Mouse (Mus musculus) embryonic facial prominence, embryonic 11.5 days (tissue): ENCODE data around the gene Spata2. TPM values are rescaled to one million over a fixed set of nuclear protein-coding genes. Genes with fewer than 3 reads are reported as not detected.

Experiments used
- ATAC-seq: fragments of 200-750 bp; cut with Nextera tagmentation; replicated peaks from 2 replicates; pipeline ENCODE4 v1.8.0; 2017; ENCODE audit warnings: low read depth; ENCODE audit not compliant: insufficient number of reproducible peaks, low FRiP score, low TSS enrichment
- DNase-seq: peaks from one replicate; pipeline ENCODE4 v3.0.0-alpha.2; 2015; ENCODE audit warnings: low spot score
- H3K27ac ChIP-seq: fragments of 300-500 bp; sonication (generic); replicated peaks from 2 replicates; pipeline ENCODE4 v1.5.1; 2014; ENCODE audit warnings: mild to moderate bottlenecking, low read depth, low read length, control low read depth
- H3K27me3 ChIP-seq: fragments of 300-500 bp; sonication (generic); 2 replicates; pipeline ENCODE4 v1.6.1; 2014; ENCODE audit warnings: mild to moderate bottlenecking, low read length, moderate library complexity, mixed read lengths; ENCODE audit not compliant: control insufficient read depth, insufficient read depth
- H3K36me3 ChIP-seq: fragments of 300-500 bp; sonication (generic); replicated peaks from 2 replicates; pipeline ENCODE4 v1.6.1; 2014; ENCODE audit warnings: low read depth, mild to moderate bottlenecking, low read length, moderate library complexity, mixed read lengths; ENCODE audit not compliant: control insufficient read depth, insufficient read depth
- H3K4me1 ChIP-seq: fragments of 300-500 bp; sonication (generic); 2 replicates; pipeline ENCODE4 v1.6.1; 2014; ENCODE audit warnings: low read length, mixed read lengths; ENCODE audit not compliant: control insufficient read depth, insufficient read depth
- H3K4me2 ChIP-seq: fragments of 300-500 bp; sonication (generic); 2 replicates; pipeline ENCODE4 v1.6.1; 2014; ENCODE audit warnings: low read depth, mild to moderate bottlenecking, control low read depth, low read length, moderate library complexity
- H3K4me3 ChIP-seq: fragments of 300-500 bp; sonication (generic); 2 replicates; pipeline ENCODE4 v1.5.1; 2014; ENCODE audit warnings: low read depth, low read length, control low read depth
- H3K9ac ChIP-seq: fragments of 300-500 bp; sonication (generic); replicated peaks from 2 replicates; pipeline ENCODE4 v1.6.1; 2014; ENCODE audit warnings: mild to moderate bottlenecking, control low read depth, low read length
- H3K9me3 ChIP-seq: fragments of 300-500 bp; sonication (generic); replicated peaks from 2 replicates; pipeline ENCODE4 v1.6.1; 2016; ENCODE audit warnings: mild to moderate bottlenecking, low read length, inconsistent platforms, mixed read lengths; ENCODE audit not compliant: control insufficient read depth
- WGBS: fragments of 180-500 bp; shearing (Covaris S2); extraction: QIAGEN DNeasy Blood & Tissue Kit; methylation state at CpG from one replicate; pipeline ENCODE4 v1.1.7; 2014; 5-methylcytosine and 5-hydroxymethylcytosine counted together
- polyA plus RNA-seq: library from polyadenylated mRNA; unstranded; fragments of >200 nt; fragmentation: Nextera tagmentation; extraction: Ambion mirVana; gene quantifications from 2 replicates; pipeline ENCODE4 v1.2.1, GENCODE M21; 2014

The Spata2 gene
- polyA plus RNA-seq, 1 experiment from 2014 or later = 12.1 TPM

- H3K36me3 ChIP-seq = no peaks in the 10 kb centered on the region
- 95% methylated on average over 6 of the region's 6 CpGs for WGBS
- no peak overlapping the region for H3K4me3 ChIP-seq
- no peak overlapping the region for H3K4me2 ChIP-seq
- no peaks in the 10 kb centered on the region for H3K27me3 ChIP-seq
- no peak for DNase-seq
- no peaks in the 10 kb centered on the region for H3K4me1 ChIP-seq
- H3K27ac ChIP-seq = no peak overlapping the region
- ATAC-seq = no peak
- H3K9ac ChIP-seq = no peak overlapping the region
- H3K9me3 ChIP-seq = no peaks in the 10 kb centered on the region
These were observed 33.4 kb downstream of the Spata2 start for GRCm38 (mm10) chr2:167459071-167459865.

GRCm38 (mm10) chr2:167458548-167458947 lies 34.1 kb downstream of the Spata2 start:
- ATAC-seq = no peak
- Histone ChIP-seq H3K4me1 (no peaks in the 10 kb centered on the region), H3K27ac (no peak overlapping the region), H3K36me3 (no peaks in the 10 kb centered on the region), H3K4me2 (no peak overlapping the region), H3K27me3 (no peaks in the 10 kb centered on the region), H3K9me3 (no peaks in the 10 kb centered on the region), H3K4me3 (no peak overlapping the region), H3K9ac (no peak overlapping the region)
- 97% methylated on average over 3 of the region's 3 CpGs for WGBS
- DNase-seq = no peak

DNA sequence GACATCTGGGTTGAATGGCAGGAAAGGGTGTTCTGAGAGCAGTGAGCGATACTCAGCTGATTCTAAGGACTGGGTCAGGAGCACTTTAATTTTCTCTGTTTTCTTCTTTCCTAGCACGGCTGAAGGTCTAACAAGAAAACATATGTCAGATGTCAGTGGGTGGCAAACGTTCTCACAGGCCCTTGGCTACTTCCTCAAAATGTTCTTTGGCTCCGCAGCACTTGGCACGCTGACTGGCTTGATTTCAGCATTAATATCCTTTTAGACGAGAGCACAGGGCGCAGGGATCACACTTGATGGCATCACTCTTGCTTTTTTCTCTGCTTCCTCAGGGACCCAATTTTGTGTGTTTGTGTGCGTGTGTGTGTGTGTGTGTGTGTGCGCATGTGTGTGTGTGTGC lies 35.5 kb downstream of the Spata2 start:
- H3K4me3 ChIP-seq = no peak overlapping the region
- ATAC-seq = no peak
- no peaks in the 10 kb centered on the region for H3K9me3 ChIP-seq
- WGBS = 94% methylated on average over 9 of the region's 9 CpGs
- DNase-seq = no peak
- H3K4me1 ChIP-seq = no peaks in the 10 kb centered on the region
- no peak overlapping the region for H3K4me2 ChIP-seq
- H3K9ac ChIP-seq = no peak overlapping the region
- no peak overlapping the region for H3K27ac ChIP-seq
- no peaks in the 10 kb centered on the region for H3K36me3 ChIP-seq
- H3K27me3 ChIP-seq = no peaks in the 10 kb centered on the region

GRCm38 (mm10) chr2:167456361-167457020 lies 36.2 kb downstream of the Spata2 start:
- ATAC-seq = no peak
- no peak overlapping the region for H3K4me3 ChIP-seq
- no peak overlapping the region for H3K9ac ChIP-seq
- WGBS = 90% methylated on average over 5 of the region's 5 CpGs
- H3K27ac ChIP-seq = no peak overlapping the region
- H3K4me2 ChIP-seq = no peak overlapping the region
- no peak for DNase-seq
- no peaks in the 10 kb centered on the region for H3K27me3 ChIP-seq
- H3K4me1 ChIP-seq = no peaks in the 10 kb centered on the region
- H3K36me3 ChIP-seq = no peaks in the 10 kb centered on the region
- H3K9me3 ChIP-seq = no peaks in the 10 kb centered on the region

- H3K27ac ChIP-seq = no peak overlapping the region
- H3K4me2 ChIP-seq = no peak overlapping the region
- no peak overlapping the region for H3K4me3 ChIP-seq
- no peaks in the 10 kb centered on the region for H3K9me3 ChIP-seq
- H3K36me3 ChIP-seq = no peaks in the 10 kb centered on the region
- DNase-seq (no peak), ATAC-seq (no peak)
- no peaks in the 10 kb centered on the region for H3K4me1 ChIP-seq
- WGBS = 93% methylated on average over 3 of the region's 3 CpGs
- H3K27me3 ChIP-seq = no peaks in the 10 kb centered on the region
- H3K9ac ChIP-seq = no peak overlapping the region
These were observed 38.9 kb downstream of the Spata2 start for GRCm38 (mm10) chr2:167453814-167454213.

DNA sequence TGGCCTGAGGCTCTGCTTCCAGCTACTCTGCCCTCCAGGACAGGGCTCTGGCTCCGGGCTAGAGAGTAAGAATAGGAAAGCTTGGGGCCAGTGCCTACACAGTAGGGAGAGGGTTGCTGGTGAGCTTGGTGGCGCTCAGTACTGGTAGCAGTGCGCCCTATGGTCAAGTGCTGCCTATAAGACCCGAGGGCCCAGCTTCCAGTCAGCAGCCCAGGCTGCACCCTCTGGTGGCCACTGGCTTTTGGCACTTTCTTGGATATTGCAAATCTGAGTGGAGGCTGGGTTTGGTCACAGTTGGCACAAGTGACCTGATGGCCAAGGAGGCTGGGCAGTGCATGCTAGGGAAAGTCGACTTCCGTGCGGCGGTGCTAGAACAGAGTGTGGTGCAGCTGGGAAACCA lies 42.0 kb downstream of the Spata2 start:
- H3K4me3 ChIP-seq = no peak overlapping the region
- no peak overlapping the region for H3K9ac ChIP-seq
- DNase-seq = no peak
- no peak for ATAC-seq
- H3K36me3 ChIP-seq = no peaks in the 10 kb centered on the region; the same call in 1 of the 2 replicates
- H3K27ac ChIP-seq = no peak overlapping the region
- WGBS = 91% methylated on average over 8 of the region's 8 CpGs
- H3K4me2 ChIP-seq = no peak overlapping the region
- H3K9me3 ChIP-seq = no peaks in the 10 kb centered on the region
- H3K4me1 ChIP-seq = no peaks in the 10 kb centered on the region
- H3K27me3 ChIP-seq = no peaks in the 10 kb centered on the region

DNA sequence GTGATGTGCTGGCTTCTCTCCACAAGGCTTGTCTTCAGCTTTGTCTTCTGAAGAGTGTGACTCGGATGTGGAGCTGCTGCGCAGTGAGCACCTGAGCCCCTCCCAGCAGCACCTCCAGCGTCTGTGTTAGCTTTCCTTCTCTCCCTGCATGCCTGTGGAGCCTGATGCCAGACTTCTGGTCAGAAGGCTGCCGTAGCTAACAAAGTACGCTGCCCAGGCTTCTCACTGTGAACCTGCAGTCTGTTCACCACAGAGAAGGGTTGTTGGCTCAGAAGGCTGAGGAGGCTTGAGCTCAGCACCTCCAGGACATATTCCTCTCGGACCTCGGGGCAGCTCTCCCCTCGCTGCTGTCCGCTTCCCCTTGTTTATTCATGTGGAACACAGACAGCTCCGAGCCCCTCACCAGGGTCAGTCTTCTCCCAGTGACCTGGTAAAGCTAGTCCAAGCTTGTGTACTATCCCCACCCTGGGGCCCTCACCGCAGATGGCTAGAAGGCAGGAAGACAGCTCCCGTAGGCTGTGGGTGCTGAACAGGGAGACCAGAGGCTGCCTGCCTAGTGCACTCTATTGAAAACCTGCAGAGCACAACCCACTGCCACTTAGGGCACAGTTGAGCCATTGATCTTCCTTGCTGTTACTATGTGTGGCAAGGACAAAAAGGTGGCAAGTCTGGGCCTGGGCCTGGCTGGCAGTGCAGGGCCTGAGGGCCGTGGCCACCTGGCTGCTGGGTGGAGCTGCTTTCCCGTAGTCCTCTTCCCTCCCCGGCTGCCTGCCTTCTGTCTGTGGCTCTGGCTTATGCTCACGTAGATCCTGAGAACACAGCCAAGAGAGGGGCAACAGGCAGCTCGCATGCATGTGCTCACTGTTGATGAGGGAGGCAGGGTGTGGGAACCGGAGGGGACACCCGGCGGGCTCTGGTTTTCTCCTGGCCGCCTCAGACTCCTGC lies 43.1 kb downstream of the Spata2 start:
- H3K36me3 ChIP-seq = peaks cover 5% of the 10 kb centered on the region

More for the DNA sequence above, 43.1 kb downstream of the Spata2 start:
- H3K9me3 ChIP-seq = no peaks in the 10 kb centered on the region
- H3K9ac ChIP-seq = no peak overlapping the region
- whole genome bisulfite sequencing = 90% methylated on average over 21 of the region's 21 CpGs
- ATAC-seq (no peak), DNase-seq (no peak)
- H3K4me1 ChIP-seq = no peaks in the 10 kb centered on the region
- no peak overlapping the region for H3K4me2 ChIP-seq
- H3K27ac ChIP-seq = no peak overlapping the region
- no peaks in the 10 kb centered on the region for H3K27me3 ChIP-seq
- H3K4me3 ChIP-seq = no peak overlapping the region
